Mouse (Mus musculus) kidney, embryonic 14.5 days (tissue): ENCODE measurements around the gene Irf2bp2. TPM values are rescaled to one million over a fixed set of nuclear protein-coding genes. Genes with fewer than 3 reads are reported as not detected.

Source experiments
- ATAC-seq: fragments of 200-750 bp; cut with Nextera tagmentation; 2 replicates; pipeline ENCODE4 v1.8.0; 2017; ENCODE audit warnings: moderate number of reproducible peaks, mild to moderate bottlenecking, moderate TSS enrichment, moderate library complexity; ENCODE audit not compliant: low FRiP score, low TSS enrichment
- H3K27ac ChIP-seq: fragments of 300-500 bp; sonication (generic); 2 replicates; pipeline ENCODE4 v1.5.1; 2014; ENCODE audit warnings: low read depth, mild to moderate bottlenecking, low read length, moderate library complexity, mixed read lengths
- H3K27me3 ChIP-seq: fragments of 300-500 bp; sonication (generic); 2 replicates; pipeline ENCODE4 v1.6.1; 2014; ENCODE audit warnings: mild to moderate bottlenecking, low read length; ENCODE audit not compliant: control insufficient read depth, insufficient read depth
- H3K36me3 ChIP-seq: fragments of 300-500 bp; sonication (generic); 2 replicates; pipeline ENCODE4 v1.6.1; 2014; ENCODE audit warnings: low read length, mixed read lengths; ENCODE audit not compliant: control insufficient read depth, insufficient read depth
- H3K4me1 ChIP-seq: fragments of 300-500 bp; sonication (generic); 2 replicates; pipeline ENCODE4 v1.6.1; 2014; ENCODE audit warnings: low read length, mixed read lengths; ENCODE audit not compliant: control insufficient read depth, insufficient read depth
- H3K4me2 ChIP-seq: fragments of 300-500 bp; sonication (generic); replicated peaks from 2 replicates; pipeline ENCODE4 v1.6.1; 2014; ENCODE audit warnings: low read depth, mild to moderate bottlenecking, low read length
- H3K4me3 ChIP-seq: fragments of 300-500 bp; sonication (generic); 2 replicates; pipeline ENCODE4 v1.5.1; 2014; ENCODE audit warnings: mild to moderate bottlenecking, low read length
- H3K9ac ChIP-seq: fragments of 300-500 bp; sonication (generic); 2 replicates; pipeline ENCODE4 v1.6.1; 2014; ENCODE audit warnings: low read depth, mild to moderate bottlenecking, low read length, moderate library complexity
- H3K9me3 ChIP-seq: fragments of 300-500 bp; sonication (generic); 2 replicates; pipeline ENCODE4 v1.6.1; 2016; ENCODE audit warnings: low read length; ENCODE audit not compliant: control insufficient read depth
- WGBS: fragments of 180-500 bp; shearing (Covaris S2); extraction: QIAGEN DNeasy Blood & Tissue Kit; methylation state at CpG from one replicate; pipeline ENCODE4 v1.1.7; 2014; 5-methylcytosine and 5-hydroxymethylcytosine counted together
- polyA plus RNA-seq: library from polyadenylated mRNA; unstranded; fragments of >200 nt; fragmentation: Nextera tagmentation; extraction: Ambion mirVana; gene quantifications from 2 replicates; pipeline ENCODE4 v1.2.1, GENCODE M21; 2014

Gene Irf2bp2
- polyA plus RNA-seq, 1 experiment from 2014 or later: 11.6 TPM

- Histone ChIP-seq H3K9me3 (no peaks in the 10 kb centered on the region), H3K4me1 (no peaks in the 10 kb centered on the region), H3K4me3 (no peak overlapping the region), H3K4me2 (no peak overlapping the region), H3K9ac (no peak overlapping the region), H3K36me3 (no peaks in the 10 kb centered on the region), H3K27me3 (no peaks in the 10 kb centered on the region), H3K27ac (no peak overlapping the region)
- 0 out of 2 replicates have a peak, but pooled peaks have one; percentile 30 for ATAC-seq
- 86% methylated on average over 5 of the region's 5 CpGs for WGBS
Observed at GRCm38 (mm10) chr8:126556691-126557090, 37.1 kb downstream of the Irf2bp2 start.

GRCm38 (mm10) chr8:126554741-126555140 is 39.0 kb downstream of the Irf2bp2 start:
- no peak overlapping the region for H3K4me2 ChIP-seq
- 91% methylated on average over 4 of the region's 4 CpGs for WGBS
- ATAC-seq: no peak
- no peak overlapping the region for H3K9ac ChIP-seq
- no peaks in the 10 kb centered on the region for H3K9me3 ChIP-seq
- H3K36me3 ChIP-seq: no peaks in the 10 kb centered on the region
- H3K4me3 ChIP-seq: no peak overlapping the region
- no peak overlapping the region for H3K27ac ChIP-seq
- H3K27me3 ChIP-seq: no peaks in the 10 kb centered on the region
- H3K4me1 ChIP-seq: no peaks in the 10 kb centered on the region

GRCm38 (mm10) chr8:126551871-126552270 is 41.9 kb downstream of the Irf2bp2 start:
- Histone ChIP-seq H3K27ac (no peak overlapping the region), H3K4me3 (no peak overlapping the region), H3K9me3 (no peaks in the 10 kb centered on the region), H3K27me3 (no peaks in the 10 kb centered on the region), H3K4me1 (no peaks in the 10 kb centered on the region), H3K4me2 (no peak overlapping the region), H3K9ac (no peak overlapping the region), H3K36me3 (no peaks in the 10 kb centered on the region)
- no peak for ATAC-seq
- WGBS: 86% methylated on average over 4 of the region's 4 CpGs

- ATAC-seq: no peak
- H3K4me2 ChIP-seq: no peak overlapping the region
- H3K36me3 ChIP-seq: no peaks in the 10 kb centered on the region
- H3K27me3 ChIP-seq: no peaks in the 10 kb centered on the region
- WGBS: 68% methylated on average over 5 of the region's 5 CpGs
- no peak overlapping the region for H3K4me3 ChIP-seq
- no peak overlapping the region for H3K9ac ChIP-seq
- no peaks in the 10 kb centered on the region for H3K9me3 ChIP-seq
- no peak overlapping the region for H3K27ac ChIP-seq
- H3K4me1 ChIP-seq: no peaks in the 10 kb centered on the region
Observed at GRCm38 (mm10) chr8:126550944-126551357, 42.8 kb downstream of the Irf2bp2 start.

- ATAC-seq: peak; percentile 36; the same call in 1 of the 2 replicates
- H3K27me3 ChIP-seq: no peaks in the 10 kb centered on the region
- H3K9me3 ChIP-seq: no peaks in the 10 kb centered on the region
- H3K4me2 ChIP-seq: no peak overlapping the region
- H3K9ac ChIP-seq: no peak overlapping the region
- H3K27ac ChIP-seq: no peak overlapping the region
- H3K36me3 ChIP-seq: no peaks in the 10 kb centered on the region
- no peaks in the 10 kb centered on the region for H3K4me1 ChIP-seq
- WGBS: 65% methylated on average over 3 of the region's 3 CpGs
- no peak overlapping the region for H3K4me3 ChIP-seq
Observed at GRCm38 (mm10) chr8:126547841-126548240, 45.9 kb downstream of the Irf2bp2 start.

GRCm38 (mm10) chr8:126547361-126547760 is 46.4 kb downstream of the Irf2bp2 start:
- no peaks in the 10 kb centered on the region for H3K36me3 ChIP-seq
- no peak for ATAC-seq
- 93% methylated on average over 4 of the region's 4 CpGs for WGBS

GRCm38 (mm10) chr8:126546480-126546879 is 47.3 kb downstream of the Irf2bp2 start:
- Histone ChIP-seq H3K4me1 (0 out of 2 replicates have a peak, but pooled peaks cover 3% of the 10 kb centered on the region), H3K27ac (no peak overlapping the region), H3K9ac (no peak overlapping the region), H3K4me2 (no peak overlapping the region), H3K9me3 (no peaks in the 10 kb centered on the region), H3K27me3 (no peaks in the 10 kb centered on the region), H3K4me3 (no peak overlapping the region), H3K36me3 (no peaks in the 10 kb centered on the region)
- WGBS: 71% methylated on average over 1 of the region's 1 CpGs
- no peak for ATAC-seq

More at GRCm38 (mm10) chr8:126547361-126547760, 46.4 kb downstream of the Irf2bp2 start:
- Histone ChIP-seq H3K4me2 (no peak overlapping the region), H3K27ac (no peak overlapping the region), H3K4me1 (0 out of 2 replicates have a peak, but pooled peaks cover 3% of the 10 kb centered on the region), H3K9me3 (no peaks in the 10 kb centered on the region), H3K9ac (no peak overlapping the region), H3K27me3 (no peaks in the 10 kb centered on the region), H3K4me3 (no peak overlapping the region)

GRCm38 (mm10) chr8:126543407-126543806 is 50.4 kb downstream of the Irf2bp2 start:
- peaks cover 21% of the 10 kb centered on the region for H3K4me1 ChIP-seq
- H3K27ac ChIP-seq: no peak overlapping the region
- no peak overlapping the region for H3K4me2 ChIP-seq
- WGBS: 85% methylated on average over 8 of the region's 8 CpGs
- no peaks in the 10 kb centered on the region for H3K27me3 ChIP-seq
- no peak overlapping the region for H3K9ac ChIP-seq
- H3K36me3 ChIP-seq: no peaks in the 10 kb centered on the region
- ATAC-seq: no peak
- no peak overlapping the region for H3K4me3 ChIP-seq
- no peaks in the 10 kb centered on the region for H3K9me3 ChIP-seq

GRCm38 (mm10) chr8:126542757-126543156 is 51.0 kb downstream of the Irf2bp2 start:
- no peaks in the 10 kb centered on the region for H3K9me3 ChIP-seq
- peaks cover 28% of the 10 kb centered on the region for H3K4me1 ChIP-seq
- no peak overlapping the region for H3K4me3 ChIP-seq
- H3K9ac ChIP-seq: no peak overlapping the region
- WGBS: 79% methylated on average over 5 of the region's 5 CpGs
- no peak for ATAC-seq
- no peak overlapping the region for H3K27ac ChIP-seq
- H3K4me2 ChIP-seq: no peak overlapping the region
- H3K27me3 ChIP-seq: no peaks in the 10 kb centered on the region
- no peaks in the 10 kb centered on the region for H3K36me3 ChIP-seq
